Mouse (Mus musculus) heart, embryonic 11.5 days (tissue): ENCODE data around the gene Tnfrsf22. TPM values are rescaled to one million over a fixed set of nuclear protein-coding genes. Genes with fewer than 3 reads are reported as not detected.

Experiments
- ATAC-seq: fragments of 200-750 bp; cut with Nextera tagmentation; replicated peaks from 2 replicates; pipeline ENCODE4 v1.8.0; 2017; ENCODE audit warnings: moderate library complexity; ENCODE audit not compliant: insufficient number of reproducible peaks, low FRiP score, low TSS enrichment
- H3K27ac ChIP-seq: fragments of 300-500 bp; sonication (generic); 2 replicates; pipeline ENCODE4 v1.5.1; 2014; ENCODE audit warnings: mild to moderate bottlenecking, low read depth, low read length
- H3K27me3 ChIP-seq: fragments of 300-500 bp; sonication (generic); 2 replicates; pipeline ENCODE4 v1.6.1; 2014; ENCODE audit warnings: mild to moderate bottlenecking, low read length, mixed read lengths; ENCODE audit not compliant: control insufficient read depth, insufficient read depth
- H3K36me3 ChIP-seq: fragments of 300-500 bp; sonication (generic); 2 replicates; pipeline ENCODE4 v1.6.1; 2014; ENCODE audit warnings: mild to moderate bottlenecking, low read length, moderate library complexity, mixed read lengths; ENCODE audit not compliant: control insufficient read depth, insufficient read depth
- H3K4me1 ChIP-seq: fragments of 300-500 bp; sonication (generic); 2 replicates; pipeline ENCODE4 v1.6.1; 2014; ENCODE audit warnings: low read length; ENCODE audit not compliant: control insufficient read depth, insufficient read depth
- H3K4me2 ChIP-seq: fragments of 300-500 bp; sonication (generic); 2 replicates; pipeline ENCODE4 v1.6.1; 2014; ENCODE audit warnings: mild to moderate bottlenecking, moderate library complexity
- H3K4me3 ChIP-seq: fragments of 300-500 bp; sonication (generic); 2 replicates; pipeline ENCODE4 v1.5.1; 2014; ENCODE audit warnings: low read depth, low read length
- H3K9ac ChIP-seq: fragments of 300-500 bp; sonication (generic); 2 replicates; pipeline ENCODE4 v1.6.1; 2014; ENCODE audit warnings: mild to moderate bottlenecking, low read depth, low read length, moderate library complexity
- H3K9me3 ChIP-seq: fragments of 300-500 bp; sonication (generic); replicated peaks from 2 replicates; pipeline ENCODE4 v1.6.1; 2016; ENCODE audit warnings: low read length; ENCODE audit not compliant: control insufficient read depth
- WGBS: fragments of 180-500 bp; shearing (Covaris S2); extraction: QIAGEN DNeasy Blood & Tissue Kit; methylation state at CpG from one replicate; pipeline ENCODE4 v1.1.7; 2014; ENCODE audit not compliant: insufficient replicate concordance; 5-methylcytosine and 5-hydroxymethylcytosine counted together
- polyA plus RNA-seq: library from polyadenylated mRNA; unstranded; fragments of >200 nt; fragmentation: Nextera tagmentation; extraction: Ambion mirVana; gene quantifications from 2 replicates; pipeline ENCODE4 v1.2.1, GENCODE M21; 2014

The Tnfrsf22 gene
- polyA plus RNA-seq, 1 experiment from 2014 or later: 5.0 TPM

DNA sequence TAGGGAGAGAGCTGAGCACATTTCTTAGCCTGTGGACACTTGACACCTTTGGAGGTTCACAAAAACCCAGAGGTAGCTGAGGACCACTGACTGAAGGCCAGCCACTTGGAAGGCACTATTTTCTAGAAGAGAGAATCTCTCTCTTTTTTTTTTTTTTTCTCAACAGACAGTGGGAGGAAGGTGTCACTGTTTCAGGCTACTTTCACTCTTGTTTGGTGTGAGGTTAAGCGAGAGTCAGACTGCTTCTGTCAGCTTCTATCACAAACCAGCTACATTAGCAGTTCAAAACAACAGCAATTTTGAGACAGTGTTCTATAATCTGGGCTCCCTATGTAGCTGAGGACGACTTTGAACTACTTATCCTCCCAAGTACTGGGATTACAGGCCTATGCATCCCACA is 23.3 kb downstream of the Tnfrsf22 start:
- no peaks in the 10 kb centered on the region for H3K9me3 ChIP-seq
- 58% methylated on average over 2 of the region's 2 CpGs for WGBS

DNA sequence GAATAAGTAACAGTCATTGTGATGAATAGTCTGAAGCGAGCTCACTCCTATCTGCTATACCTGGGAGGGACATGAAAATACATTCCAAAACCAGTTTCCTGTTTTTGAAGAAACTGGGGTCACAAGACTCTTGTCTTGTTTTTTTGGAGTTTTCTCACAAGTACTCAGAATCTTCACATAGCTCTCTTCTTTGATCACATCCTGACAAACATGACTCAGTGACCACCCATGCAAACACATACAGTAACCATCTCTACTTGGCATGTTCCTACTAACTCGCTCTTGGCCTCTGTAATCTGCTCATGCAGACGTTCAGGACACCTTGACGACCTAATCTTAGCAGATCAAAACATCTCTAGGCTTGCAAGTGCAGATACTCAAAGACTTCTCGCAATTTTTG is 24.3 kb downstream of the Tnfrsf22 start:
- no peak overlapping the region for H3K4me2 ChIP-seq
- H3K27me3 ChIP-seq: no peaks in the 10 kb centered on the region
- WGBS: 50% methylated on average over 5 of the region's 5 CpGs
- no peak overlapping the region for H3K4me3 ChIP-seq
- H3K9me3 ChIP-seq: no peaks in the 10 kb centered on the region
- no peak overlapping the region for H3K27ac ChIP-seq
- no peak overlapping the region for H3K9ac ChIP-seq
- ATAC-seq: no peak
- no peaks in the 10 kb centered on the region for H3K4me1 ChIP-seq
- no peaks in the 10 kb centered on the region for H3K36me3 ChIP-seq

More for the DNA sequence above, 23.3 kb downstream of the Tnfrsf22 start:
- H3K27me3 ChIP-seq: no peaks in the 10 kb centered on the region
- no peaks in the 10 kb centered on the region for H3K4me1 ChIP-seq
- H3K27ac ChIP-seq: no peak overlapping the region
- H3K9ac ChIP-seq: no peak overlapping the region
- no peak for ATAC-seq
- H3K36me3 ChIP-seq: no peaks in the 10 kb centered on the region
- H3K4me2 ChIP-seq: no peak overlapping the region
- H3K4me3 ChIP-seq: no peak overlapping the region

DNA sequence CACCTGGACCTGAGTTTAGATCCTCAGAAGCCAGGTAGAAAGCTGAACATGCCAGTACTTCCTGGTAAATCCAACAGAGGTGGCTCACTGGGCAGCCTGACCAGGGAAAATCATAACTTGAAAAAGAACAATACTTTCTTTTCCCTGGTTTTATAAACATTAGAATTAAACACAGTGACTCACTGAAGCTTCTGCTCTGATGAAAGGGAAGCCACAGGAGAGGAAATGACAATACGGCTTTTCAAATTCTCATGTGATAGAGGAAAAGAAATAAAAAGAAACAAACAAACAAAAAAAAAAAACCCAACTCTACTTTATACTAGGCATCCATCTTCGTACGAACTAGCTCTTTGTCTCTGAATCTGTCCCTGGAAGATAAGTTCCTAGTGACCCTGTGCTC is 24.9 kb downstream of the Tnfrsf22 start:
- no peak overlapping the region for H3K4me3 ChIP-seq
- no peak for ATAC-seq
- WGBS: 67% methylated on average over 3 of the region's 3 CpGs
- no peaks in the 10 kb centered on the region for H3K9me3 ChIP-seq
- H3K4me1 ChIP-seq: no peaks in the 10 kb centered on the region
- no peak overlapping the region for H3K4me2 ChIP-seq
- H3K9ac ChIP-seq: no peak overlapping the region
- H3K36me3 ChIP-seq: no peaks in the 10 kb centered on the region
- no peaks in the 10 kb centered on the region for H3K27me3 ChIP-seq
- H3K27ac ChIP-seq: no peak overlapping the region

DNA sequence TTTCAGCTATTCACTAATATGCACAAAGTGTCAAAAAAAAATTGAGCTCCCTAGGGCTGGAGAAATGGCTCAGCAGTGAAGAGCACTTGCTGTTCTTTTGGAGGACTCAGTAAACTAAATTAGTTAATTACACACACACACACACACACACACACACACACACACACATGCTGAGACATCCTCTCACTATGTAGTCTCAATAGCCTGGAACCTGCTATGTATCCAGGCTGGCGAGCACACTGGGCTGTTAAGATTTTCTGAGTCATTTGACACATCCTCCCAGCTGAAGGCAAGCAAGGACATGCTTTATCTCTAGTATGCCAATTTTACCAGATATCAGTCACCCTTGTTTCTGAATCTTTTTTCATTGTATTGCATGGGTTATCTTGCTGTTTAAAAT is 28.5 kb downstream of the Tnfrsf22 start:
- WGBS: 42% methylated on average over 1 of the region's 1 CpGs
- Histone ChIP-seq H3K27me3 (no peaks in the 10 kb centered on the region), H3K9ac (no peak overlapping the region), H3K36me3 (no peaks in the 10 kb centered on the region), H3K4me3 (no peak overlapping the region), H3K4me1 (no peaks in the 10 kb centered on the region), H3K27ac (no peak overlapping the region), H3K4me2 (no peak overlapping the region), H3K9me3 (no peaks in the 10 kb centered on the region)
- no peak for ATAC-seq

DNA sequence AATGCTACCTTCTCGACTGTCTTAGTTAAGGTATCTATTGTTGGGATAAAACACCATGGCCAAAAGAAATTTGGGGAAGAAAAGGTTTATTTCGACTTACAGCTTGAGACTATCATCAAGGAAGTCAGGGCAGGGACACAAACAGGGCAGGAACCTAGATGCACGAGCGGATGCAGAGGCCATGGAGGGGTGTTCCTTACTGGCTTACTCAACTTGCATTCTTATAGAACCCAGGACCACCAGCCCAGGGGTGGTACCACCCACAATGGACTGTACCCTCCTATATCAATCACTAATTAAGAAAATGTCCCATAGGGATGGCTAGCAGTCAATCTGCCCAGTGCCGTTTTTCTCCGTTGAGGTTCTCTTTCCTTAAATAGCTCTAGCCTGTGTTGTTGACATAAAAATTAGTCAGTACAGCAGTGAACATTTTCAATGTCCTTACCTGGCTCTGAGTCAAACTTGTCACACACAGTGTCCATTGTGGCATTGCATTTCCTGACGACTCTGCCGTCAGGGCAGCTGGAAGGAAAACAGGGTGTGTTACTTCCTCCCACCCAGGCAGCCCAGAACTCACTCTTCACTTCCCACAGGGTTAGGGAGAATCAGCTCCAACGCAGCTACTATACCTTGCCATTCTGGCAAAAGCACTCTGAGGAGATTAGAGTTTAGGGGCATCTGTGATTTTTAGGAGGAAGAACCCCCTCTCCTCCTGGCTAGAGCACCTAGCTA is 34.9 kb downstream of the Tnfrsf22 start:
- Histone ChIP-seq H3K27ac (0 out of 2 replicates have a peak overlapping the region, but pooled peaks have one; percentile 10), H3K4me2 (no peak overlapping the region), H3K9me3 (no peaks in the 10 kb centered on the region), H3K9ac (no peak overlapping the region), H3K27me3 (no peaks in the 10 kb centered on the region), H3K4me1 (no peaks in the 10 kb centered on the region), H3K4me3 (no peak overlapping the region), H3K36me3 (no peaks in the 10 kb centered on the region)
- WGBS: 58% methylated on average over 9 of the region's 9 CpGs
- ATAC-seq: no peak

DNA sequence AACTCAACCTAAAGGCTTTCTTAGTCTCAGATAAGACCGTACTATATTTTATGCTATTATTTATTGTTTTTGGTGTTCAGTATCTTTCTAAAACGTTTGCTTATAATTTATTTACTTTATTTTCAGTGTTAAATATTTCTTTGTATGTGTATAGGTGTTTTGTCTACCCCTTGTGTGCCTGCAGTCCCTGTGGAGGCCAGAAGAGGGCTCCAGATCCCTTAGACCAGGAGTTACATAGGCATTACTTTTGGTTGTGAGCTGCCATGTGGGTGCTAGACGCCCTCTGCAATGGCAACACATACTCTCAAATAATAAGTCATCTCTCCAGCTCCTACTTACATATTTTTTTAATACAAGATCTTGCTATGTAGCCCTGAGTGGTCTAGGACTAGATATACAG is 37.2 kb downstream of the Tnfrsf22 start:
- Histone ChIP-seq H3K4me1 (no peaks in the 10 kb centered on the region), H3K27ac (no peak overlapping the region), H3K9me3 (no peaks in the 10 kb centered on the region), H3K4me2 (no peak overlapping the region), H3K4me3 (no peak overlapping the region), H3K36me3 (no peaks in the 10 kb centered on the region), H3K9ac (no peak overlapping the region), H3K27me3 (no peaks in the 10 kb centered on the region)
- WGBS: 50% methylated on average over 3 of the region's 3 CpGs
- ATAC-seq: no peak

DNA sequence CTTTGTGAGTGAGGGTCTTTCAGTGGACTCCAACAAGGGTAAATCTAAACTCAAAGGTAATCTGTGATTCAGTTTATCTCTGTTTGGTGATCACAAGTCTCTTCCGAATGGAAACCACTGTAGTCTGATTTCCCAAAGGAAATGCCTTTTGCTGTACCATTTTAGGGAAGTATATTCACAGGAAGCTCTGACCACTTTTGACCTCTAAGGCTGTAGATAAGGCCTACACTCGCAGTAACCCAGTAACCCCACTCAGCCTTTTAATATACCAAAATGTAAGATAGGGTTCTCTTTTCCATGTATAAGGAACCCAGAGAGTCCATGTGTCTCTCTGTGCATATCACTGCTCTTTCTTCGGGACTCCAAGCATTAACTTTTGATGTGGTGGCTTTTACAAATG is 44.1 kb downstream of the Tnfrsf22 start:
- Histone ChIP-seq H3K27ac (no peak overlapping the region), H3K9me3 (no peaks in the 10 kb centered on the region), H3K4me1 (no peaks in the 10 kb centered on the region), H3K27me3 (no peaks in the 10 kb centered on the region), H3K4me3 (no peak overlapping the region), H3K9ac (no peak overlapping the region), H3K4me2 (no peak overlapping the region), H3K36me3 (no peaks in the 10 kb centered on the region)
- ATAC-seq: no peak
- WGBS: 71% methylated on average over 3 of the region's 3 CpGs

DNA sequence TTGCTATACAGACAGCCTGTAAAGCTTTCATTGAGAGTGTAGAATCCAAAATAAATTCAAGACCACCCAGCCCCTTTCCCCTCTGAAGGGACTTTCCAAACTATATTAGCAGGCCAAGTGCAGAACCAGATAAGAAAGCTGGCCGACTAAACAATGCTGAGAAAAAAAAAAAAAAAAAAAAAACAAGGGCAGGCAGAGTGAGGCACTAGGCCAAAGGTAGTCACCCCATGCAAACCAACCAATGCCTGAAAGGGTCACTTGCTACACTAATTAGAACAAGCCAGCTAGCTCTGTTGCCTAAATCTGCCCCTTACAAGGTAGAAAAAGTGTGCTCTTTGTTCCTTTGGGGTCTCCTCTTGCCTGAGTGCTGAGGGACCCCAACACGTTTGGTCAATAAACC is 44.6 kb downstream of the Tnfrsf22 start:
- no peaks in the 10 kb centered on the region for H3K9me3 ChIP-seq
- 52% methylated on average over 2 of the region's 2 CpGs for WGBS
- no peak overlapping the region for H3K27ac ChIP-seq
- no peak overlapping the region for H3K9ac ChIP-seq
- no peak for ATAC-seq
- H3K27me3 ChIP-seq: no peaks in the 10 kb centered on the region
- no peak overlapping the region for H3K4me2 ChIP-seq
- no peaks in the 10 kb centered on the region for H3K4me1 ChIP-seq
- no peaks in the 10 kb centered on the region for H3K36me3 ChIP-seq
- H3K4me3 ChIP-seq: no peak overlapping the region

DNA sequence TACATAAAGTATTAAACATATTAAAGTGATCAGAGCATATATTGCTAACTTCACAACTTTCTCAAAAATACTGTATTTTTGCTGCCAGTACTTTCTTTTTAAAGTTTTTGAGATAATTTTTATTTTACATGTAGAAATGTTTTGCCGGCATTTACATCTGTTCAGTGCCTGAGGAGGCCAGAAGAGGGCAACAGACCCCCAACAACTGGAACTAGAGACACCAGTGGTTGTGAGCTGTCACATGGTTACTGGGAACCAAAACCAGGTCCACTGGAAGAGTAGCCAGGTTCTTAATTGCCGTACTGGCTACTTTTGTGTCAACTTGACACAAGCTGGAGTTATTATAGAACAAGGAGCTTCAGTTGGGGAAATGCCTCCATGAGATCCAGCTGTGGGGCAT is 47.8 kb downstream of the Tnfrsf22 start:
- Histone ChIP-seq H3K27ac (no peak overlapping the region), H3K36me3 (no peaks in the 10 kb centered on the region), H3K4me1 (peaks cover 6% of the 10 kb centered on the region; the same call in 1 of the 2 replicates), H3K9ac (no peak overlapping the region), H3K9me3 (no peaks in the 10 kb centered on the region), H3K4me3 (no peak overlapping the region), H3K27me3 (no peaks in the 10 kb centered on the region), H3K4me2 (no peak overlapping the region)
- 69% methylated on average over 2 of the region's 2 CpGs for WGBS
- ATAC-seq: no peak
